Mouse (Mus musculus) heart, adult 2 months (tissue): ENCODE measurements around the gene Acaca. TPM values are rescaled to one million over a fixed set of nuclear protein-coding genes. Genes with fewer than 3 reads are reported as not detected.
A peak's percentile ranks its signal among the peaks of the same experiment; 100 is the strongest.

Source experiments
- DNase-seq, 2 experiments: peaks; one replicate each; pipeline ENCODE4 v3.0.0; 2021
- H3K27ac ChIP-seq: fragments of 200-600 bp; 2 replicates; pipeline ENCODE4 v1.8.1; 2022
- H3K27me3 ChIP-seq: fragments of 200-500 bp; 2 replicates; pipeline ENCODE4 v1.6.1; 2012; ENCODE audit warnings: mild to moderate bottlenecking, low read length, inconsistent platforms, mixed read lengths; ENCODE audit not compliant: control insufficient read depth, insufficient read depth
- H3K36me3 ChIP-seq: fragments of 200-500 bp; 2 replicates; pipeline ENCODE4 v1.6.1; 2012; ENCODE audit warnings: low read length, inconsistent platforms; ENCODE audit not compliant: control insufficient read depth, insufficient read depth
- H3K4me1 ChIP-seq: fragments of 200-500 bp; 2 replicates; pipeline ENCODE4 v1.6.1; 2011; ENCODE audit warnings: low read length; ENCODE audit not compliant: control insufficient read depth, insufficient read depth
- H3K4me3 ChIP-seq: fragments of 200-600 bp; 2 replicates; pipeline ENCODE4 v1.8.1; 2022
- H3K79me2 ChIP-seq: fragments of 200-500 bp; replicated peaks from 2 replicates; pipeline ENCODE4 v1.6.1; 2012; ENCODE audit warnings: mild to moderate bottlenecking, inconsistent platforms, low read length, moderate library complexity, mixed read lengths; ENCODE audit not compliant: control insufficient read depth, insufficient read depth
- H3K9ac ChIP-seq: fragments of 200-500 bp; 2 replicates; pipeline ENCODE4 v1.6.1; 2012; ENCODE audit warnings: low read depth, mild to moderate bottlenecking, control low read depth, inconsistent platforms, low read length, mixed read lengths
- CTCF ChIP-seq: fragments of 200-600 bp; IDR thresholded peaks from 2 replicates; pipeline ENCODE4 v1.8.1; 2022; ENCODE audit warnings: antibody characterized with exemption, mild to moderate bottlenecking, moderate library complexity
- EP300 ChIP-seq: fragments of 200-500 bp; IDR thresholded peaks from 2 replicates; pipeline ENCODE4 v1.6.1; 2011; ENCODE audit warnings: low read depth, low read length, control low read depth; ENCODE audit not compliant: insufficient read depth
- POLR2A ChIP-seq: fragments of 200-500 bp; IDR thresholded peaks from 2 replicates; pipeline ENCODE4 v1.6.1; 2011; ENCODE audit warnings: mild to moderate bottlenecking, low read depth, low read length, control low read depth; ENCODE audit not compliant: insufficient read depth
- WGBS: fragments of 180-500 bp; shearing (Covaris S2); methylation state at CpG from one replicate; pipeline ENCODE4 v1.1.7; 2018; 5-methylcytosine and 5-hydroxymethylcytosine counted together
- intact Hi-C: fragments of 180-260 bp; cut with DNase I; formaldehyde crosslinking; loops from one replicate; pipeline ENCODE4 v1.15.1; 2025
- polyA plus RNA-seq: library from polyadenylated mRNA; depleted of rRNA; stranded (reverse); fragments of >200 nt; gene quantifications from 2 replicates; pipeline ENCODE4 v1.2.3, GENCODE M21; 2012
- total RNA-seq, 2 experiments: library from RNA; stranded (reverse); gene quantifications; 2 replicates each; pipeline ENCODE4 v1.2.3; 2021

The Acaca gene
- total and polyA plus RNA-seq, 3 experiments: 19.4 to 25.9 (median 20.0) TPM

- no peaks in the 10 kb centered on the region for H3K79me2 ChIP-seq
- H3K4me3 ChIP-seq: no peak overlapping the region
- intact Hi-C loops: no loop called here
- TF ChIP-seq POLR2A (no peak), CTCF (no peak), EP300 (no peak)
- no peak for DNase-seq
- H3K27me3 ChIP-seq: no peaks in the 10 kb centered on the region
- H3K27ac ChIP-seq: no peak overlapping the region
- WGBS: 89% methylated on average over 3 of the region's 3 CpGs
- H3K4me1 ChIP-seq: no peaks in the 10 kb centered on the region
- no peaks in the 10 kb centered on the region for H3K36me3 ChIP-seq
- no peak overlapping the region for H3K9ac ChIP-seq
Observed at GRCm38 (mm10) chr11:84136453-84136852, 7.0 kb downstream of the Acaca start.

- no peak for TF ChIP-seq POLR2A
- TF ChIP-seq EP300: no peak
- TF ChIP-seq CTCF: peak; percentile 80
- no peak overlapping the region for H3K27ac ChIP-seq
- no peaks in the 10 kb centered on the region for H3K36me3 ChIP-seq
- no peaks in the 10 kb centered on the region for H3K4me1 ChIP-seq
- peak; percentile 18 to 24 for DNase-seq
- 43% methylated on average over 2 of the region's 2 CpGs for WGBS
- no peak overlapping the region for H3K4me3 ChIP-seq
- H3K79me2 ChIP-seq: no peaks in the 10 kb centered on the region
- intact Hi-C loops: no loop called here
- no peak overlapping the region for H3K9ac ChIP-seq
- H3K27me3 ChIP-seq: no peaks in the 10 kb centered on the region
Observed at GRCm38 (mm10) chr11:84141752-84142151, 12.3 kb downstream of the Acaca start.

- Histone ChIP-seq H3K27ac (no peak overlapping the region), H3K9ac (no peak overlapping the region), H3K27me3 (no peaks in the 10 kb centered on the region), H3K36me3 (no peaks in the 10 kb centered on the region), H3K4me3 (no peak overlapping the region), H3K79me2 (no peaks in the 10 kb centered on the region), H3K4me1 (no peaks in the 10 kb centered on the region)
- TF ChIP-seq POLR2A: no peak
- TF ChIP-seq EP300: no peak
- no peak for TF ChIP-seq CTCF
- 66% methylated on average over 10 of the region's 10 CpGs for WGBS
- intact Hi-C loops: no loop called here
- DNase-seq: no peak
Observed at GRCm38 (mm10) chr11:84145201-84145798, 15.8 kb downstream of the Acaca start.

- no peaks in the 10 kb centered on the region for H3K79me2 ChIP-seq
- H3K4me3 ChIP-seq: no peak overlapping the region
- H3K27me3 ChIP-seq: no peaks in the 10 kb centered on the region
- no peak overlapping the region for H3K9ac ChIP-seq
- no peak for TF ChIP-seq POLR2A
- no peak for TF ChIP-seq EP300
- no peak for TF ChIP-seq CTCF
- H3K4me1 ChIP-seq: no peaks in the 10 kb centered on the region
- intact Hi-C loops: no loop called here
- no peaks in the 10 kb centered on the region for H3K36me3 ChIP-seq
- DNase-seq: no peak
- 69% methylated on average over 3 of the region's 3 CpGs for WGBS
- H3K27ac ChIP-seq: no peak overlapping the region
Observed at GRCm38 (mm10) chr11:84146081-84146480, 16.6 kb downstream of the Acaca start.

DNA sequence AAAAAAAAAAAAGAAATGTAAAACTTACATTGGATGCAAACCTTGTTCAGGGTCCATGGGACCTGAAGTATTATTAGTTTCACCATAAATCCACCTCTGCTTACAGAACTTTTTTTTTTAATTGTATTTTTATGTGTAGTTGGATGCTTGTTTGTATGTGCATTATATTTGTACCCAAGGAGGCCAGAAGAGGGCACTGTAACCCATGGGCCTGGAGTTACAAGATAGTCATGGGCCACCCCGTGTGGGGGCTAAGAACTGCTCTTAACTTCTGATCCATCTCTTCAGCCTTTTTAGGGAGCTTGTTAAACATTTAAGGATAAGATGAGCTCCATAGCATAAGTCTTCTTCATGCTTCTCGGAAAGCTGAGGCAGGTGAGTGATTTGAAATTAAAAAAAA, 21.4 kb downstream of the Acaca start:
- TF ChIP-seq CTCF: peak; percentile 38
- no peak for TF ChIP-seq EP300
- H3K27ac ChIP-seq: no peak overlapping the region
- DNase-seq: no peak
- no peak overlapping the region for H3K9ac ChIP-seq
- no peaks in the 10 kb centered on the region for H3K4me1 ChIP-seq
- H3K4me3 ChIP-seq: no peak overlapping the region
- WGBS: 59% methylated on average over 2 of the region's 2 CpGs
- intact Hi-C loops: no loop called here
- H3K79me2 ChIP-seq: no peaks in the 10 kb centered on the region
- no peaks in the 10 kb centered on the region for H3K36me3 ChIP-seq
- no peaks in the 10 kb centered on the region for H3K27me3 ChIP-seq

DNA sequence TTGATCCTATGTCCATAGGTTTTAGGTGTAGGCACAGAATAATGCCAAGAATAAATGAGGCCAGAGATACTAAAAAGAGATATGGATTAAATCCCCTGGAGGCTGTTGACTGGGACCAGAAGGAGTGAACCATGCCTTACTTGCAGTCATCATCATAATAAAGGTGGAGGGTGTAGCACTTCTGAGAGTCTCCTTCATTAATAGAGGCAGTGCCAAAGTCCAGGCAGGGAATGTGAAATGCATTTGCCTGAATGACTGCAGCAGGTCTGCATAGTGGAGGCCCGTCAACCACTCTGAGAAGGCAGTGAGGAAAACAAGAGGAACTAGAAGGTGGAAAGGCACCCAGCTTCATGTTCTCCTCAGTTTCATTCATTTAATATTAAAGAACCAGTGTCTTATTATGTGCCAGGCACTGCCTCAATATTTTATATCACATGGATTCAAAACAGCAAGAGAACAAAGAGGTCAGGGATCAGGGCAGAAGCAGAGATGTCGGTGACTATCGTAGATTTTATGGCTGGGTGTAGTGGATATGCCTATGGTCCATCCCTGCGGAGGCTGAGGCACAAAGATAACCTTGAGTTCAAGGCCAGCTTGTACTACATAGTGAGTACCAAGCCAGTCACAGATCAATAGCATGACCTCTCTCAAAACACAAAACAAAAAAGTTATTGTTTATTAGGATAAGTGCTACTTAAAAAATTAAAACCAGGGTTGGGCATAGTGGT, 27.2 kb downstream of the Acaca start:
- Histone ChIP-seq H3K27me3 (no peaks in the 10 kb centered on the region), H3K27ac (no peak overlapping the region), H3K36me3 (no peaks in the 10 kb centered on the region), H3K4me1 (no peaks in the 10 kb centered on the region), H3K9ac (no peak overlapping the region), H3K4me3 (no peak overlapping the region), H3K79me2 (no peaks in the 10 kb centered on the region)
- DNase-seq: no peak
- TF ChIP-seq POLR2A: no peak
- TF ChIP-seq CTCF: no peak
- intact Hi-C loops: no loop called here
- 89% methylated on average over 4 of the region's 4 CpGs for WGBS
